Mouse (Mus musculus): ENCODE measurements around the gene Glp2r. TPM values are rescaled to one million over a fixed set of nuclear protein-coding genes. Genes with fewer than 3 reads are reported as not detected.
A peak's percentile ranks its signal among the peaks of the same experiment; 100 is the strongest.

Glp2r gene
- total RNA-seq, 2 experiments from 2014 or later: 0.18 to 0.27 TPM

DNA sequence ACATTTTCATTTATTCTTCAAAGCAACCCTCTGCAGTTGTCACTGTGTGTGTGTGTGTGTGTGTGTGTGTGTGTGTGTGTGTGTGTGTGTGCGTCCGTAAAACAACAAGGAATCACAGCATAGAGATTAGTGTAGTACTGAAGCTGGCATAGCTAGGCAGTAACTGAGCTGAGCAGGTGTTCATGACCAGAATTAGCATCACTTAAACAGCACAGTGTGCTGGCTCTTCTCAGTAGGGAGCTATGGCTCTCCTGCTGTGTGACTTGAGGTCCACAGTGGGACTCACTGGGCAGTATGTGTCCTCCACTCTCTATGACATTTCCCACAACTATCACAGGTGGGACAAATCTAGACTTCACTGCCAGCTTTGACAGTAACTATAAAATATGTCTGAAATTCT is 39.9 kb downstream of the Glp2r start:
- DNase-seq (ENCODE audit: low spot score in 2 of 2): no peak

- no peak for DNase-seq (ENCODE audit: low spot score in 2 of 2)
These were observed 42.2 kb downstream of the Glp2r start for GRCm38 (mm10) chr11:67728726-67729125.

- no peak for DNase-seq (ENCODE audit: low spot score in 2 of 2)
These were observed 43.9 kb downstream of the Glp2r start for GRCm38 (mm10) chr11:67727095-67727494.

GRCm38 (mm10) chr11:67723231-67724013 is 47.5 kb downstream of the Glp2r start:
- DNase-seq (ENCODE audit: low spot score in 2 of 2): no peak

DNA sequence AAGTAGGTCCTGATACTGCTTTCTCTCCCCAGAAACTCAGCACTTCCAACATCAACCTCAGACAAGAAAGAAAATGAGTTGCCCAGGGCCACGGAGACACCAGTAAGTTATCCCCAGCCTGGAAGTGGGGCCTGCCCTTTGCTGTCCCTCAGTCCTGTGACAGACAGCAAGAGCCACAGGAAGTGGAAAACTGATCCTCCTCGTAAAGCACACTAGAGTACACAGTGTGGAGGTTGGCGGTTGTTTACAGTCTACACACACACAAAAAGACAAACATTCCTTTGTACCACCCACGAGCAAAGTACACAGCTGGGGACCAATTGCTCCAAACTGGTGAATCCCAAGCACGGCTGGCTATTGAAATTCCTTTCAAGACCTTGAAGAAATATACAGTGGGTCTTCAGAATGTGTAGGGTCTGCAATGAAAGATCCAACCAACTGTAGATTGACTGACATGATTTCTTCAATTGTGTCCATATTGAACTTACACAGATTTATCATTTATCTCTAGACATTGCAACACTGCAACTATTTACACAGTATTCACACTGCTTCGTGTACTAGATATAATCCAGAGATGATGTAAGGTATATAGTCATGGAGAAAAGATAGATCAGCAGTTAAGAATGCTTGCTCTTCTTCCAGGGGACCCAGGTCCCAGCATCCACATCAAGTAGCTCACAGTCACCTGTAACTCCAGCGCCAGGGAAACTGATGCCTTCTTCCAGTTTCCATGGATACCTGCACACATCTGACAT is 48.4 kb downstream of the Glp2r start:
- no peak for DNase-seq (ENCODE audit: low spot score in 2 of 2)

DNA sequence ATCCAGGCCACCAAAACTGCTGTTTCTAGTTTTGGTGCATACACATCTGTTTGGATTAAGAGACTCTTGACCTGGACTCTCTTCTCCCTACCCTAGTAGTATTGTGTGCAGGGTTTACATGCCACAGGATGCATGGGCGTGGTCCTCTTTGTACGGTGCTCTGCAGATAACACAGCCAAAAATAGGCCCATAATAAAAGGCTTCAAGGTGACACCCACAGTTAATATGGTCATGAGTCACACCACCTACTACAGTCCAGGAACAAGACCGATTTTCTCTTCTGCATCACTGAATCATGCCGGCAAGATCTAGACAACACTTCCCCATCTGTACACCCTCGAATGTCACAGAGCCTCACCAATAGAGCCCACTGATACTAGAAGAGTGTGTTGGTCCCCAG is 49.5 kb downstream of the Glp2r start:
- no peak for DNase-seq (ENCODE audit: low spot score in 2 of 2)

DNA sequence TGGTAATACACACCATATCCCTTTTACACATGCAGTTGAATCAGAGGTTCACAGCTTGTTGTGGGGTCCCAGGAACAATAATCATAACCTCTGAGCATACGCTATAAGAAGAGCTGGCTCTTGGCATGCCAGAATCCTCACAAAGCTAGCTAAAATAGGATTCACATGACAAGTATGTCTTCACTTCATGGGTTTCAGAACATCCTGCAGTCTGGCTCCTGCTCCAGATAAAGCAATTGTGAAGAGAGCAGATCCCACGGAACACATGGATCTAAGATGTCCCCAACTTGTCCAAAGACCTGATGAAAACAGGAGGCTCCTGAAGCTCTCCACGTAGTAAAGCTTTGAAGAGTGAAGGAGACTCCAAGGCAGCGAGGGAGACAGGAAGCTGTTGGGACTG is 55.6 kb downstream of the Glp2r start:
- no peak for DNase-seq (ENCODE audit: low spot score in 2 of 2)

DNA sequence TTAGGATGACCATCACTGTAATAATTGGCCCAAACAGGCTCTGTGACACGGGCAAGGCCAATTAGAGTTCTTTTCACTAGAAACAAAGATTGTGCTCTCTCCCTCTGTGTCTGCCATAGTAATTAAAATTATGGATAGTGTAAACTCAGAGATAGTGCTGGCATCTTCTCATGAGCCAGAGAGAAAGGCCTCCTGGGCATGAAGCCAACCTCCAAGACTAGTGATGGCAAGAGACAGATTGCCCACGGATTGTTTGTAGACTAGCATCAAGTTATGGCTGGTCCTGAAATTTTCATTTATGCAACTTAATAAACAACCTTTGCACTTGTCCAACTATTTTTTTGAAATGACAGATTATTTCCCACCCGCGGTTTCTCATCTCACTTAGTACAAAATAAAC is 58.0 kb downstream of the Glp2r start:
- DNase-seq (ENCODE audit: low spot score in 2 of 2): no peak

DNA sequence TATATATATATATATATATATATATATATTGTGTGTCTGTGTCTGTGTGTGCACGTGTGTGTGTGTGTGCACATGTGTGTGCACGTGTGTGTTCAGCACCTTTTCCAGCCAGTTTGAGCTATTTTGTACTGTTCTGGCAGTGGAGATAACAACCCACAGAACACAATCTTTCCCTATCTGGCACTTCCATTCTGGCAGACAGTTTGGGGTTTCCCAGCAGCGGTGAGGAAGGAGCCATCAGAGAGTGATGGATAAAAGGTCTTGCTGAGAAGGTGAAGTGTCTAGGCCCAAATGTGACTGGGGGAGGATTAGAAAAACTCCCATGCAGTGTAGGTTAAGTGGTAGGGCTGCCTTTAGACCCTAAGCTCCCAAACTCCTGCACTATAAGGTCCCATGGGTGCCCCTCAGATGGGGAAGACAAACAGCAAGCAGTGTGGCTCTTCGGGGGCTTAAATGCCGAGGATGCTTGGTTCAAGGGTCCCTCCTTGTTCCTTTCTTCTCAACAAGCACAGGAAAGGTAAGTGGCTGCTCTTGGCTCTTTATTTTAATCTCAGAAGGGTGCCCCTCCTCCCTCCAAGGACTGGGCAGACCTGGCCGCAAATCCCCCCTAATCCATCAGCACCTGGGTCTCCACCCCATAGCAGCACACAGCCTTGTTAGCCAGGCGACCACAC is 76.1 kb downstream of the Glp2r start, which contains the start of gene Rcvrn:
Rcvrn (plus strand) TSS at position 624 of the 674 bp plus-strand sequence.
- no peak for DNase-seq (ENCODE audit: low spot score in 2 of 2)

GRCm38 (mm10) chr11:67686109-67686508 is 84.8 kb downstream of the Glp2r start:
- DNase-seq (ENCODE audit: low spot score in 2 of 2): no peak

- DNase-seq (ENCODE audit: low spot score in 2 of 2): no peak
These were observed 89.1 kb downstream of the Glp2r start for GRCm38 (mm10) chr11:67681871-67682270.

GRCm38 (mm10) chr11:67679930-67680329 is 91.0 kb downstream of the Glp2r start:
- no peak for DNase-seq (ENCODE audit: low spot score in 2 of 2)

- no peak for DNase-seq (ENCODE audit: low spot score in 2 of 2)
These were observed 91.7 kb downstream of the Glp2r start for GRCm38 (mm10) chr11:67679300-67679699.

DNA sequence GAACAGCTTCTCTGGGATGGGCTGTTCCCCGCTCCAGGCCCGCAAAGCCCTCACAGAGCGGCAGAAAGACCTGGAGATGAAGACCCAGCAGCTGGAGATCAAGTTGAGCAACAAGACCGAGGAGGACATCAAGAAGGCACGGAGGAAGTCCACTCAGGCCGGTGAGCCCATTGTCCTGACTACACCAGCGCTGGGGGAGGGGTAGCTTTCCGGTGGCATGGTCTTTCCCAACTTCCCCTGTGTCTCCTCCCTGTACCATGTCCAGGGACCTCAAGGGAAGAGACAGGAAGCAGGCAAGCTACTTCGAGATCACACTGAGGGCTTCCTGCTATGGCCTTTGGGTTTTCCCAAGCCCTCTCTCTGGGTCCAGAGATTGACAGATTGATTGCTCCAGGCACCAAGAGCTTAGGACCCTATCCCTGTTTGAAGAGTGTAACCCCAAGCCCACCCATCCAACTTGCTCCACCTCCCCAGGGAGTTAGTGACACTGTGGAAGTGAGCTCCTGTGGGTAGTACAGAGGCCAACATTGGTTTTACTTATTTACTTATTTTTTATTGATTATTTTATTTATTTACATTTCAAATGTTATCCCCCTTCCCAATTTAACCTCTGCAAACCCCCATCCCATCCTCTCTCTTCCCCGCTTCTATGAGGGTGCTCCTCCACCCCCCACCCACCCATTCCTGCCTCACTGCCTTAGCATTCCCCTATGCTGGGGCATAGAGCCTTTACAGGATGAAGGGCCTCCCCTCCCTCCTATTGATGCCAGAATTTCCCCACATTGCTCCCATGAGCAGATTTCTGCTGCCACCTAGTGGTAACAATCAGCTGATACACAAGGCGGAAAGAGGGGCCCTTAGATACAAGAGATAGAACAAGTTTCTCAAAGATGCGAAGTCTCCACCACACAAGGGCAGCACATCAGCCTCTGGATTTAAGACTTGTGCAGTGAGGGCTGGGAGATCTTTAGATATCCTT is 95.1 kb downstream of the Glp2r start:
- DNase-seq (ENCODE audit: low spot score in 2 of 2): peak in 1 of 2 experiments; percentile 37

DNA sequence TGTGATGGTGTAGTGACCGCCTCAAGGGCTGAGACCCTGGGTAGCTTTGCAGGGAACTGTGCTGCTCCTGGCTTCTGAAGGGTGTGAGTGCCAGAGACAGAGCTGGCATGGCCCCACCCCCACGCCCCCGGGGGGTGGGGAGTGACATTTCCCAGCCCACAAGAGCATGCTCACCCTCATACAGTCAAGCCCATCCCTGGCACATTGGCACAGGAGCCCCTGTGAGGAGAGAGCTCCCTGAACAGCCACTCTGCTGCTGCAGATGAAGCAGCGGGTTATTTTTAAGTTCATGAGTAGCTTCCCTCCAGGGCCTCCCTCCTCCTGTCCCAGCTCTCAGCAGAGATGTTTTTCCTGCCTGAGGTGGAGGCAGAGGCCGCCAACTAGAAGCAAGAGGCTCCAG is 98.8 kb downstream of the Glp2r start:
- no peak for DNase-seq (ENCODE audit: low spot score in 2 of 2)

DNA sequence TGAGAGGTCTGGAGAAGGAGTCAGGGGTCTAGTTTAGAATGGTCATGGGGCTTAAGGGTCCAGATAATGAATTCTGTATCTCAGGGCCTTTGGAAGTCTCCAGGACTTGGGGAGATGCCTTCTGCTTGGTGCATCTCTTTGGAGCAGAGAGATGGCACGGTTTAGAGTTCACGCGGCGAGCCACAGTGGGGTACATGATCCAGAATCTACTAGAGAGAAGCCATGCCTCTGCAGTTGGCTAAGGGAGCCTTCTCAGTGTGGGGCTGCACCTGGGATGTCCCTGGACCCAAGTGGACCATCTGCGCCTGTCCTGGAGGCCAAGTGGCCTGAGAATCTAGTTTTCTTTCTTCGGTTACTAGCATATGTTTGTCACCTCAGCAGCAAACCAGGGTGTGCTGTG is 100.9 kb downstream of the Glp2r start:
- DNase-seq (ENCODE audit: low spot score in 2 of 2): no peak

- DNase-seq (ENCODE audit: low spot score in 2 of 2): no peak
These were observed 102.4 kb downstream of the Glp2r start for GRCm38 (mm10) chr11:67668460-67669007.

GRCm38 (mm10) chr11:67667531-67668332 is 103.2 kb downstream of the Glp2r start:
- no peak for DNase-seq (ENCODE audit: low spot score in 2 of 2)

GRCm38 (mm10) chr11:67666129-67666528 is 104.8 kb downstream of the Glp2r start:
- DNase-seq (ENCODE audit: low spot score in 2 of 2): no peak

DNA sequence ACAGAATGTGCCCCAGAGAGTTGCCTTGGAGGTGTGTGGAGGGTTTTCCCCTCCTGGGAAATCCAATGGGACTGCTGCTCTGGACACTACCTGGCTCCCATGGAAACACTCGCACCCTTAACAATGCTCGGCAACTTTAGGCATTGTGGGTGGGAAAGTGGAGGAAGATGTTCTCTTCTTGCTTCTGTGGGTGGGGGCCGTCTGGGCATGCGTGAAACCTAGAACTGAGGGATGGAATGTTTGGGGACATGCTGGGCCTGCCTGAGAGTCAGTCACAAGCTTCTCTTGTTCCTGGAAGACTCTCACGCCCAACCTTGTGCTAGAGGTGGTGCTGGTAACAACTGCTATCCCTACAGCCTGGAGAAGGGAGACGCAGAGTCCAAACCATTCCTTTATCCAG is 106.0 kb downstream of the Glp2r start:
- DNase-seq (ENCODE audit: low spot score in 2 of 2): no peak

Data from gastrocnemius, postnatal 4 days (tissue).